Mouse (Mus musculus) heart, adult 2 months (tissue): ENCODE data around the gene Tpte. TPM values are rescaled to one million over a fixed set of nuclear protein-coding genes. Genes with fewer than 3 reads are reported as not detected.

Source experiments
- DNase-seq, 2 experiments: peaks; one replicate each; pipeline ENCODE4 v3.0.0; 2021
- H3K27ac ChIP-seq: fragments of 200-600 bp; 2 replicates; pipeline ENCODE4 v1.8.1; 2022
- H3K27me3 ChIP-seq: fragments of 200-500 bp; 2 replicates; pipeline ENCODE4 v1.6.1; 2012; ENCODE audit warnings: mild to moderate bottlenecking, low read length, inconsistent platforms, mixed read lengths; ENCODE audit not compliant: control insufficient read depth, insufficient read depth
- H3K36me3 ChIP-seq: fragments of 200-500 bp; 2 replicates; pipeline ENCODE4 v1.6.1; 2012; ENCODE audit warnings: low read length, inconsistent platforms; ENCODE audit not compliant: control insufficient read depth, insufficient read depth
- H3K4me1 ChIP-seq: fragments of 200-500 bp; 2 replicates; pipeline ENCODE4 v1.6.1; 2011; ENCODE audit warnings: low read length; ENCODE audit not compliant: control insufficient read depth, insufficient read depth
- H3K4me3 ChIP-seq: fragments of 200-600 bp; 2 replicates; pipeline ENCODE4 v1.8.1; 2022
- H3K79me2 ChIP-seq: fragments of 200-500 bp; replicated peaks from 2 replicates; pipeline ENCODE4 v1.6.1; 2012; ENCODE audit warnings: mild to moderate bottlenecking, inconsistent platforms, low read length, moderate library complexity, mixed read lengths; ENCODE audit not compliant: control insufficient read depth, insufficient read depth
- H3K9ac ChIP-seq: fragments of 200-500 bp; 2 replicates; pipeline ENCODE4 v1.6.1; 2012; ENCODE audit warnings: low read depth, mild to moderate bottlenecking, control low read depth, inconsistent platforms, low read length, mixed read lengths
- CTCF ChIP-seq: fragments of 200-600 bp; IDR thresholded peaks from 2 replicates; pipeline ENCODE4 v1.8.1; 2022; ENCODE audit warnings: antibody characterized with exemption, mild to moderate bottlenecking, moderate library complexity
- EP300 ChIP-seq: fragments of 200-500 bp; IDR thresholded peaks from 2 replicates; pipeline ENCODE4 v1.6.1; 2011; ENCODE audit warnings: low read depth, low read length, control low read depth; ENCODE audit not compliant: insufficient read depth
- POLR2A ChIP-seq: fragments of 200-500 bp; IDR thresholded peaks from 2 replicates; pipeline ENCODE4 v1.6.1; 2011; ENCODE audit warnings: mild to moderate bottlenecking, low read depth, low read length, control low read depth; ENCODE audit not compliant: insufficient read depth
- WGBS: fragments of 180-500 bp; shearing (Covaris S2); methylation state at CpG from one replicate; pipeline ENCODE4 v1.1.7; 2018; 5-methylcytosine and 5-hydroxymethylcytosine counted together
- intact Hi-C: fragments of 180-260 bp; cut with DNase I; formaldehyde crosslinking; loops from one replicate; pipeline ENCODE4 v1.15.1; 2025
- polyA plus RNA-seq: library from polyadenylated mRNA; depleted of rRNA; stranded (reverse); fragments of >200 nt; gene quantifications from 2 replicates; pipeline ENCODE4 v1.2.3, GENCODE M21; 2012
- total RNA-seq, 2 experiments: library from RNA; stranded (reverse); gene quantifications; 2 replicates each; pipeline ENCODE4 v1.2.3; 2021

Tpte gene
- total and polyA plus RNA-seq, 3 experiments: not detected

- no peak overlapping the region for H3K9ac ChIP-seq
- no peaks in the 10 kb centered on the region for H3K79me2 ChIP-seq
- no peak for TF ChIP-seq POLR2A
- TF ChIP-seq CTCF: peak; percentile 23; the same call in 1 of the 2 replicates
- H3K4me3 ChIP-seq: no peak overlapping the region
- no peaks in the 10 kb centered on the region for H3K27me3 ChIP-seq
- 79% methylated on average over 19 of the region's 19 CpGs for WGBS
- H3K36me3 ChIP-seq: no peaks in the 10 kb centered on the region
- intact Hi-C loops: no loop called here
- H3K27ac ChIP-seq: no peak overlapping the region
- no peaks in the 10 kb centered on the region for H3K4me1 ChIP-seq
- DNase-seq: no peak
Observed at GRCm38 (mm10) chr8:22382824-22383595, 99.8 kb downstream of the Tpte start.

DNA sequence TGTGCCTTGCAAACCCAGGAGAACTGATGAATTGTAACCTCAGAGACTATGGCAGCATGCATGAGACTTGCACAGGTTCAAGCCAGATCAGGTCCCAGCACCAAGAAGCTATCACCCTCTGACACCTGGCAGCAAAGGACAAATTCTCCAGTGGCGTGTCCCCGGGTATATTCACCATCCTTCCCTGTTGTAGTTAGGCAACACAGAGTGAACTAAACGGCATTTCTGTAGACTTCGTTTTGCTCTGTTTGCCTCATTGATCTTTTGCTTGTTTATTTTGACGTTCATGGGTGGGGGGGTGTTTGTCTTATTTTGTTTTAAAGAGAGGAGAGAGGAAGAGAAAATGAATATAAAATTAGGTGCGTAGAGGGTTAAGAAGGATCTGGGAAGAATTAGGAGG, 101.9 kb downstream of the Tpte start:
- DNase-seq: no peak
- H3K4me3 ChIP-seq: no peak overlapping the region
- no peaks in the 10 kb centered on the region for H3K36me3 ChIP-seq
- TF ChIP-seq POLR2A: no peak
- H3K27me3 ChIP-seq: no peaks in the 10 kb centered on the region
- H3K4me1 ChIP-seq: no peaks in the 10 kb centered on the region
- H3K9ac ChIP-seq: no peak overlapping the region
- no peaks in the 10 kb centered on the region for H3K79me2 ChIP-seq
- H3K27ac ChIP-seq: no peak overlapping the region
- intact Hi-C loops: no loop called here
- 94% methylated on average over 6 of the region's 6 CpGs for WGBS

- no peak for DNase-seq
- no peak overlapping the region for H3K9ac ChIP-seq
- H3K27ac ChIP-seq: no peak overlapping the region
- no peaks in the 10 kb centered on the region for H3K36me3 ChIP-seq
- H3K79me2 ChIP-seq: no peaks in the 10 kb centered on the region
- WGBS: 83% methylated on average over 10 of the region's 10 CpGs
- no peak overlapping the region for H3K4me3 ChIP-seq
- TF ChIP-seq EP300: no peak
- no peak for TF ChIP-seq POLR2A
- no peak for TF ChIP-seq CTCF
- H3K27me3 ChIP-seq: no peaks in the 10 kb centered on the region
- intact Hi-C loops: no loop called here
- no peaks in the 10 kb centered on the region for H3K4me1 ChIP-seq
Observed at GRCm38 (mm10) chr8:22389874-22390273, 106.6 kb downstream of the Tpte start.

DNA sequence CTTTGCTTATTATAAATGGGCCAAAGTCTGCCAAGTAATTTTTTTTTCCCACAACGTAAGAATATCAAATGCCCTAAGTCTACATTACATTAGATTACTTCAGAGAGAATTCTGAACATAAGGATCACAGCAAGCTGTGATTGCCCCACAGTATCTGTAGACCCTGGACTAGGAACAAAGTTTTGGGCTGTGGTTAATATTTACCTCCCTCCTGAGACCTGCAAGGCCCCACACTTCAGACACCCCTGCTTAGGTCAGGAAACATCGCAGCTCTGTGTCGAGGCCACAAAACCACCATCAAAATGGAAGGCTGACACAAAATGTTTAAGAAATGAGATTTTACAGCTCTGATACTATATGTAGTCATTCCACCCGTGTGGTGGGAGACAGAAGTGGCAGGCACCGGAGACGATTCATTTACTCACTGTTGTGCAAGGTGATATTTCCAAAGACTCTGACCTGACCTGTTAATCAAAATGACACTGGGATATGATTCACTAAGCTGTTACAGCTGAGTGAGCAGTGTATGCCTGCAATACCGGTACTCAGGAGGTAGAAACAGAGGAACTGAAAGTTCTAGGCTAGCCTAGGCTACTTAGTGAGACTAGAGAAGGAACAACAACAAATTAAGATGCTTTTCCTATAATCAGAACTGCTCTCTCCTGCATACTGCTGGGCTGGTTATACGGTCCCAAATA, 107.7 kb downstream of the Tpte start:
- H3K4me1 ChIP-seq: no peaks in the 10 kb centered on the region

DNA sequence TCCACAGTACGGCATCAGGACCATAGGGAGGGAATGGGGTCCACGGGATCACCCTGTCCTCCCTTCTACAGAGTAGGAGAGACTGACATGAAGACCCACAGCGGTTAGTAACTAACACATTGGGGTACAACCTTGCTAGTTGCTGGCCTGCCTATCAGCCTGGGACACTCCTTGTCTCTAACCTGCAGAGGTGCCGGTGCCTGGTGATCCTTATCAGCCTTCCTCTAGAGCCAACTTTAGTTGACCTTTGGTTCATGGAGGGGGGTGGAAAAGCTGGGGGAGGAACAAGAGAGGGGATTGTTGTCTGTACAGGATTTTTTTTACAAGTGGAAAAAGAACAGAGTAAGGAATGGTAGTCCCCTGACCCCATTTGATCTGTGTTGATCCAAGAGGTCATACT, 111.2 kb downstream of the Tpte start:
- no peak for DNase-seq
- H3K36me3 ChIP-seq: peaks cover 2% of the 10 kb centered on the region; the same call in 1 of the 2 replicates
- H3K4me1 ChIP-seq: peaks cover 3% of the 10 kb centered on the region; the same call in 1 of the 2 replicates
- 76% methylated on average over 4 of the region's 4 CpGs for WGBS
- no peak overlapping the region for H3K4me3 ChIP-seq
- H3K79me2 ChIP-seq: no peaks in the 10 kb centered on the region
- no peak overlapping the region for H3K27ac ChIP-seq
- TF ChIP-seq CTCF (no peak), POLR2A (no peak), EP300 (no peak)
- no peak overlapping the region for H3K9ac ChIP-seq
- intact Hi-C loops: no loop called here
- no peaks in the 10 kb centered on the region for H3K27me3 ChIP-seq

More for the DNA sequence above, 107.7 kb downstream of the Tpte start:
- TF ChIP-seq POLR2A (no peak), CTCF (no peak), EP300 (no peak)
- Histone ChIP-seq H3K9ac (no peak overlapping the region), H3K27ac (no peak overlapping the region), H3K79me2 (no peaks in the 10 kb centered on the region), H3K27me3 (no peaks in the 10 kb centered on the region), H3K36me3 (no peaks in the 10 kb centered on the region), H3K4me3 (no peak overlapping the region)
- WGBS: 88% methylated on average over 8 of the region's 8 CpGs
- no peak for DNase-seq
- intact Hi-C loops: no loop called here

DNA sequence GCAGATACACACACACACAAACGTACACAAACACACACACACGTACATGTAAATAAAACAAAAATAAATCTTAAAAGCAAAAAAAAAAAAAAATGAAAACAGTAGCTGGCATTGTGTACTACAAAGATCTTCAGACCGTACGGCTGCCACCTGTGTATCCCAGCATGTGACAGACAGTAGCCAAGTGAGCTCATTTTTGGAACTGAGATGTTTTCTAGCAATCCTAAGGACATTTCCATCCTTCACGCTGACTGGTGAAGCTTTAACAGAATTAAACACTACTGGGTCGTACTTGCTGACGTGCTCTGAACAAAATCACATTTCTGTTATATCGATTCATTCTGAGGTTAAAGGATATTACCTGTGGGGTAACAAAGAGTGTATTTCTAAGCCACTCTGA, 112.0 kb downstream of the Tpte start:
- H3K4me1 ChIP-seq: peaks cover 3% of the 10 kb centered on the region; the same call in 1 of the 2 replicates
- intact Hi-C loops: loop anchor here (5.0 kb wide), 2 partner anchors 82 to 203 kb away; partner anchors contain the start of gene Vps36
- H3K79me2 ChIP-seq: no peaks in the 10 kb centered on the region
- H3K4me3 ChIP-seq: no peak overlapping the region
- H3K27ac ChIP-seq: no peak overlapping the region
- no peak for DNase-seq
- no peak for TF ChIP-seq CTCF
- TF ChIP-seq POLR2A: no peak
- TF ChIP-seq EP300: no peak
- WGBS: 95% methylated on average over 8 of the region's 8 CpGs
- H3K9ac ChIP-seq: no peak overlapping the region
- no peaks in the 10 kb centered on the region for H3K27me3 ChIP-seq
- H3K36me3 ChIP-seq: peaks cover 2% of the 10 kb centered on the region; the same call in 1 of the 2 replicates
